Mouse (Mus musculus): Measurements from ENCODE around the gene Ppm1e.

Ppm1e gene

GRCm38 (mm10) chr11:87358331-87359261 lies at the start of gene Ppm1e:
Gene Ppm1e (minus strand): TSS chr11:87359023.
- DNase-seq: peak; percentile 77 to 78

- peak in 1 of 2 experiments; percentile 53 for DNase-seq
Observed at GRCm38 (mm10) chr11:87404876-87405275, 46.1 kb upstream of the Ppm1e start, which contains the start of the genes Rad51c and Tex14. Gene Rad51c (minus strand): TSS chr11:87404954. Gene Tex14 (plus strand): TSS chr11:87405065.

- DNase-seq: peak; percentile 99
Observed at GRCm38 (mm10) chr11:87404111-87404853, 45.5 kb upstream of the Ppm1e start.

GRCm38 (mm10) chr11:87398402-87398801 lies 39.6 kb upstream of the Ppm1e start:
- no peak for DNase-seq

- peak; percentile 68 to 69 for DNase-seq
Observed at GRCm38 (mm10) chr11:87393855-87394254, 35.0 kb upstream of the Ppm1e start.

DNA sequence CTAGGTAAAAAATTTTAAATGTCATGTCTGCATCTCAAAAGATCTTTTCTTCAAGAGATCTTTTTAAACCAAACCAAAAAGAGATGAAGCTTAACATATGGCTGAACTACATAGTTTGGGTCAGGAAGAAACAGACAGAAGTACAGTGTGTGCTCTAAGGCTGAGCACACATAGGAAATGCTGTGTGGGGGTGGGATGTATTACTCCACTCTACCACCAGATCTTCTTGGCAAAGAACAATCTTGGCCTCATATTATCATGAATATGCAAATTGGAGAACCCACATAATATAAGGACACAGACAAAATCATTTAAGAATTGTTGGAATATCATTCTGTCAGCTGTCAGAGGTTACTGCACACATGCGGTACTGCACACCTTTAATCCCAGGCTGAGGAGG lies 26.9 kb upstream of the Ppm1e start:
- DNase-seq: no peak

DNA sequence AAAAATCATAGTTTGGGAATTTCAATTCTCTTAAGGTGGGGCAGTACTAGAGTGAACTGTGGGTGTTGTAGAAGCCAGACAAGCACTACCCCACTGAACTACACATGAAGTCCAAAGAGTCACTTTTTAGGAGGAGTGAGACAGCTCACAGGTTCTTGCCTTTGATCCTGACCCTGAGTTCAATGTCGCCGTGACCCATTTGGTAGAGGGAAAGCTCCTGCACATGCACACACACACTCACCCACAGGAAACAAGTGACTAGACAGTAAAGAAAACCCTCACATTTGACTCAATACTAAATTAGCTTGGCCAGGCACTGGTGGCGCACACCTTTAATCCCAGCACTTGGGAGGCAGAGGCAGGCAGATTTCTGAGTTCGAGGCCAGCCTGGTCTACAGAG lies 25.7 kb upstream of the Ppm1e start:
- DNase-seq: no peak

DNA sequence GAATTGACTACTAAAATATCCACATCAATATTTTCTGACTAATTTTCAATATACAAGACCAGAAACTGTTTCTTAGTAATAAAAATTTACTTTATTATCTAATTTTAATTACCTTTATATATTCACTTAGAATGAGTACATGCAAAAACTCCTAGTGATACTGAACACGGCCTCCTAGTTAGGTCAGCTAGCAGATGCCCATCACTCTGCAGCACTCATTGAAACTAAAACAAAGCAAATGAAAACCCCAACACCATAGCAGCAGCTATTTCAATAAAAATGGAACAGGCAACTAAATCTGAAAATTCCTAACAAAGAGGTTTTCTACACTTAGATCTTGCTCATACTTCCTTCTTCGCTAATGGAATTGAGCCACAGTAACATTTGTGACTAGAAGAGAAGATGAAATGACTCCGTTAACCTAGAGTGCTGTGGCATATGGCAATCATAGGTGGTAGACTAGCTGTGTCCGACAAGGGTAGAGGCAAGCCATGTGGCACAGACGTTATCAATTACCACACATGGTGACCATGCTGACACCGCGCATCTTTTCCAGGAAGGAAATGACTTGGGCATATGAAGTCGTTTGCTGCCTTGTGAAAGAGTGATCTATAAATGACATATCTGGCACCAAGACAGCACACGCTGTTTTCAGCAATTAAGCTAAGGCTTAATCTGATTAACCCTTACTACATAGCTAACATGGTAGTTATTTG lies 9.2 kb upstream of the Ppm1e start:
- DNase-seq: peak; percentile 70 to 75

DNA sequence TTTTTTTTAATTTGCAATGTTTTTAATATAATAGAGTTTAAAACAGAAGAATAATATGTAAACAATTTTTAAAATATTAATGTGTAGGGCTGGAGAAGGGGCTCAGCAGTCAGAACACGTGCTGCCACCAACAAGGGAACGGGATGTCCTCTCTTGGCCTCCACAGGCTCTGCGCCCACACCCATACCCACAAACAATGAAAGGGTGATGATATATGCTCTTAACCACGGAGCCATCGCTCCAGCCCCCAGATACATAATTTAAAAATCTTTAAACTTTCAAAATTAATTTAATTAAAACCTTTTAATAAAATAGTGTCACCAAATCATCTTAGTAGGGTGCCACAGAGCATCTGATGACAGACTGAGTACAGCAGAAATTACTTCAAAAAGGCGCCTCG lies 8.2 kb upstream of the Ppm1e start:
- DNase-seq: no peak

DNA sequence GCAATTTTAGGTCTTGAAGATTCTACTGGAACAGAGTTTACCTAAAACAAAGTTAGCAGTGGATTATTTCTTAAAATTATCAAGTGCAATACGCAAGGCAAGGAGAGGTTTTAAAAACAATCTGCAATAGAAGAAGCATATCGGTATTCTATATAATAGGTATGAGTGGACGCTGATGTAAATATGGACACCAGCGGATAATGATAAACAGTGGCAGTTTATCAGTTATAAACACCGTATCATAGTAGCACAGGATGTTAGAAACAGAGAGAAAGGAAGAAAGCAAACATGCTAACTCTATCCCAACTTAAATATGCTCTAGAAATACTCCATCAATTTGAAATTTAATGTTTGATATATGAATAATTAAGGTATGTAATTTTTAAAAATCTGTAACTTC lies 6.3 kb upstream of the Ppm1e start:
- no peak for DNase-seq

DNA sequence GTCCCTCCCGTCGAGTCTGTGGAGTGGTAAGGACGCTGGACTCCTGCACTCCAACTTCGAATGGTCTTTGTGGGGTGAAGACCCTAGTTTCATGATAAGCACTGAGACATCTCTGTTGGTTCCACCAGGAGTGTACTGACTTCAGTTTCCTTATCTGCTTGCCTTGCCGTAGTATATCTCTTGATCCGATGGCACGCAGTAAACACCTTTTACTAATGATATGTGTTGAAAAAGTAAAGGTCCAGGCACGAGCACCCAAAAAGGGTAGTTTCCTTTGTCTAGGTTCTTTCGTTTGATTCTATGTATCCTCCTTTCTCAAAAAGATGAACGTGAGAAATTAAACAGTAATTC lies 414 bp upstream of the Ppm1e start:
- DNase-seq: no peak

DNA sequence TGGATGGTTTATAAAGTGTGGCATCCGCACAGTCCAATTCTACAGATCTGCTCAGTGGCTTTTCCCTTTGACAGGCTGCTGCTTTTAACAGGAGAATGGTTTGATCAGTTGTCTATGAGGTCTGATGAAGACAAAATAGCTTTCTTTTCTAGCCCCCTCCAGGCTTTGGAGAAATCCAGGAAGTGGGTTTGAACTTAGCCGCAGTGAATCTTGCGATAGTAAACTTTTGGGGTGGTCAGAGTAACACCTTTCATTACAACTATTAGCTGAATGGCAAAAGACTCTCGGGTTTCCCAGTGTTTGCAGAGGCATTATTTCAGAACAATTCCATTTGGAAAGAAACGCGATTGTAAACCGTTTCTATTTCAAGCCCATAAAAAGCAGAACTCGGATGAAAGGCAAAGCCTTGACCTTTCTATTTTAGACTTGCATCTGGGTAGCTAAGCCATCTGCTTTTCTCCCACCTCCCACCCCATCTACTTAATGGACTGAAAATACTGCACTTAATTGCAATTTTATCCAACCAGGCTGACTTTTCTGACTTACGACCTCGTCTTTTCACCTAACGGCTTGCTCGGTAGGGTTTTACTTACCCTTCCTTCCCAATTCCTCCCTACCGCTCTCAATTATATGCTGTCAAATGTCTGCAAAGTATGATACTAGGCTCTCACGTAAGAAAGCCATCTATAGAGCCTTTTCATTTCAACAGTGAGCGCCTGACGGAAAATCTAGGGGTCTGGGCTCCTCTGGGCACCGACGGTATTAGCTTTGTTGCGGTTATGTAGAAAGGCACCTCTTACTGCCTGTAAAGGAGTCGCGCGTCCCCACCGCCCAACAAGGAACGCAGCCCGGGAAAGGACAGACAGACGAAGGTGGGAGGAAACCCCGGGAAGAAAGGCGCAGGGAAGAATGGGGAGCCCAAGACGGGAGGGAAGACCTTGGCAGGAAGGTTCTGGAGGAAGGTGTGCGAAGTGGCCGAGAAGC lies 1.2 kb downstream of the Ppm1e start:
- peak; percentile 27 to 32 for DNase-seq

GRCm38 (mm10) chr11:87354861-87355260 lies 4.0 kb downstream of the Ppm1e start:
- no peak for DNase-seq

DNA sequence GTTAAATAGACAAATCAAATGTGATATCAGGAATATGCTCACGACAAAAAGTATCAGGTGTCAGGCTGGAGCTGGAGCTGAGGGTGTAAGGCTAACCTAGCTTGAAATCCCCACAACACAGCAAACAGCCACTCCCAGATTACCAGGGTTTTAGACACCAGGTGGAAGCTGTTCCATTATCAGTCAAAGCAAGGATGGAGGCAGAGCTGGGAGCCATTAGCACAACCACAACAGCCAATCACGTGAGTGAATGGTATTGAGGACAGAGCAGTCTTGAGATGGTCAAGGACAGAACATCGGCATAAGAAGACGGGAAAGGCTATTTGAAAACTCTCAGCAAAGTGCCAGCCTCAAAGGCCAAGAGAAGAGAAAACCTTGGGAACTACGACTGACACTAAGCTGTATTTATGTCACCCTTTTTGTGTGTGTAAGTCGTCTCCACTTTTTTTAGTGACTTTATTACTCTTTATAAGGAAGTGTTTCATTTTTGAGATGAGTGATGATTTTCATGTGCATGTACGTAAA lies 5.1 kb downstream of the Ppm1e start:
- no peak for DNase-seq

DNA sequence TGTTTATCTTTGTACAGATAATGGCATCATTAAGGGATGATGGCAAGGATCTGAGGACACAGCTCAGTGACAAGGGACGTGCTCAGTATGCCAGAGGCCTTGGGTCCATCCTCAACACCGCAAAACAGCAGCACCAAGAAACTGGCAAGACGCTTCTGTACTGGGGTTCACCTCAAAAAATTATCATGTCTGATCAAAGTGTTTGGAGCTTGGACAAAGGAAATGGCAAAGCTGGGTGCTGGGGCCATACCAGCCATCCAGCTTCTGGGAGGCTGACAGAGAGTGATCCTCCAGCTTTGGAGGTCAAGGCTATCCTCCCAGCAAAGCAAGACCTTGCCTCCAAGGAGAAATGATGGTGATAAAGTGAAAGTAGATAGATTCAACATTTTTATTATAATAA lies 32.4 kb downstream of the Ppm1e start:
- DNase-seq: no peak

DNA sequence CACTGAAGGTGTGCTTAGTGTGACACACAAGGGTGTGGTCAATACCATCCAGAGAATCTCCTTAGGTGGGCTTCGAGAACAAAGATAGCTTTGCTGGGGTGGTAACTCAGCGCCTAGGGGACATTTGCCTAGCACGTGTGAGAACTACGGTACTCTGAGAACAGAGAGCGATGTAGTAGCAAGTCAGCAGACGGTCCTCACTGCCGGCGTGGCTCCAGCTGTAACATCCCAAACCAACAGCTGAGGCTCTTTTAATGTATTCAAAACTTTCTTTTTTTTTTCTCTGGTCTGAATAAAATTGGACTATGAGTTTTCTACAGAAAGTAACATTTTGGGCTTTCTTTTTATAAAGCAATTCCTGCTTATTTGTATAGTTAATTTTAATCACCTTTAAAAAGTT lies 36.3 kb downstream of the Ppm1e start:
- DNase-seq: no peak

DNA sequence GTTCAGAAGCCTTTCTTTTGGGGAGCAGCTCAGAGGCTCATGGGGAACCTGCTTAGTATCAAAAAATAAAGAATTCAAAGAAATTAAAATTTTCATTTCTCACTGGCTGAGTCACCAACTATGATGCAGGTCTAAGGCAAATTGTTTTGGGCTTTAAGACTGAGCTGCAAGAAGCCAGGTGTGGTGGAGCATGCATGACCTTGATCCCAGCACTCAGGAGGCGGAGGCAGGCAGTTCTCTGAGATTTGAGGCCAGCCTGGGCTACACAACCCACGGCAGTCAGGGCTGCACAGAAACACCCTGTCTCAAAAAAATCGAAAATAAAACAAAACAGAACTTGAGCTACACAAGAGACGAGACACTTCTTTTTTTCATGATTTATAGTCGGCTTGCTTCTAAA lies 38.8 kb downstream of the Ppm1e start:
- DNase-seq: no peak

DNA sequence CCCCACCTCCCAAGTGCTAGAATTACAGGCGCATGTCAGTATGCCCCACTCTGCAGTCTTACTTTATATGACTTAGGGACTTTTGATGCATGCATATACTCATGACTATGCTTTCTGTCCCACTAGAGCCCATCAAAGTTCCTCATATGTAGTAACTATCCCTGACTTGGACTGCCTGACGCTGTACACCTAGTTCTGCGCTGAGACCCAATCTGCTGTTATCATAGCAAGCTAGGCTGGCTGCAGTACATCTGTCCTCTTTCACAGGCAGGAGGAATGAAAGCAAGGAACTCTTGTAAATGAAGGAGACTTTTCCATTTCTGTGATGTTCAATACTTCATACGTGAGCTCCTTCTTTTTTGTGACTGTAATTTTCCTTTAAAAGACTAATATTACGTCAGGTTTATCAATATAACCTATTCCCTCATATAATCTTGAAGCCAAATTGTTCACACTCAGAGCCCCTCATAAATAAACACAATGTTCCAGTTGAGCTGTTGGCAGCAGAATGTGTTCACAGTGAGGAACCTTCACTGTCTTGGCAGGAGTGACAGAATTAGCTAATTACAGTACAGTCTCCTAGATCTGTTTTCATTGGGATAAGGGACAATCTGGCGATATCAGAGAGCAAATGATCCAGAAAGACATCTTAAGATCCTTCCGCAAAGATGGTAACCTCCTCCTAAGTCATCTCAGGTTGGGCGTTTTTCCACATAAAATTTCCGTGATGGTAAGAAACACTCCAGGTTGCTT lies 39.7 kb downstream of the Ppm1e start:
- DNase-seq: peak; percentile 70 to 81

- DNase-seq: no peak
Observed at GRCm38 (mm10) chr11:87313533-87313932, 45.3 kb downstream of the Ppm1e start.

- DNase-seq: no peak
Observed at GRCm38 (mm10) chr11:87310309-87310708, 48.5 kb downstream of the Ppm1e start.
